Mouse (Mus musculus): ENCODE measurements at regions not wholly inside any gene's neighbourhood (a gene's known extent, or its start where the extent isn't known, plus 50 kb on each side); places are given as distances from the start of the nearest gene placed in this dataset.

GRCm38 (mm10) chr12:73465975-73466374 lies 80.2 kb downstream of the Tmem30b start:
- WGBS: 90% methylated on average over 5 of the region's 5 CpGs
- no peak for DNase-seq (ENCODE audit: low read depth in 1 of 2, low spot score in 2 of 2)
- Histone ChIP-seq H3K4me3 (ENCODE audit: extremely low read depth, insufficient read depth, insufficient read length) (no peak overlapping the region), H3K27ac (ENCODE audit: insufficient read depth, low read length) (no peak overlapping the region), H3K4me1 (ENCODE audit: control insufficient read depth, insufficient read depth, insufficient read length) (no peaks in the 10 kb centered on the region), H3K36me3 (ENCODE audit: control insufficient read depth, insufficient read depth, low read length) (no peaks in the 10 kb centered on the region), H3K27me3 (ENCODE audit: control insufficient read depth, insufficient read depth, low read length) (no peaks in the 10 kb centered on the region; the same call in 1 of the 2 replicates)
- TF ChIP-seq POLR2A (IDR thresholded peaks at IDR 0.05; ENCODE audit: low read depth, low read length) (no peak), CTCF (IDR thresholded peaks at IDR 0.05; ENCODE audit: extremely low read depth, insufficient read depth, insufficient read length, insufficient replicate concordance) (no peak)

- DNase-seq (ENCODE audit: low read depth in 1 of 2, low spot score in 2 of 2): no peak
- no peaks in the 10 kb centered on the region for H3K4me1 ChIP-seq (ENCODE audit: control insufficient read depth, insufficient read depth, insufficient read length)
These were observed 81.9 kb downstream of the Tmem30b start for GRCm38 (mm10) chr12:73464311-73464710.

GRCm38 (mm10) chr12:73462091-73462490 lies 84.1 kb downstream of the Tmem30b start:
- Histone ChIP-seq H3K4me3 (ENCODE audit: extremely low read depth, insufficient read depth, insufficient read length) (no peak overlapping the region), H3K4me1 (ENCODE audit: control insufficient read depth, insufficient read depth, insufficient read length) (no peaks in the 10 kb centered on the region), H3K27me3 (ENCODE audit: control insufficient read depth, insufficient read depth, low read length) (no peaks in the 10 kb centered on the region; the same call in 1 of the 2 replicates), H3K36me3 (ENCODE audit: control insufficient read depth, insufficient read depth, low read length) (no peaks in the 10 kb centered on the region), H3K27ac (ENCODE audit: insufficient read depth, low read length) (no peak overlapping the region)
- no peak for DNase-seq (ENCODE audit: low read depth in 1 of 2, low spot score in 2 of 2)
- WGBS: 72% methylated on average over 5 of the region's 5 CpGs
- TF ChIP-seq POLR2A (IDR thresholded peaks at IDR 0.05; ENCODE audit: low read depth, low read length) (no peak), CTCF (IDR thresholded peaks at IDR 0.05; ENCODE audit: extremely low read depth, insufficient read depth, insufficient read length, insufficient replicate concordance) (no peak)

More at GRCm38 (mm10) chr12:73464311-73464710, 81.9 kb downstream of the Tmem30b start:
- no peaks in the 10 kb centered on the region for H3K36me3 ChIP-seq (ENCODE audit: control insufficient read depth, insufficient read depth, low read length)
- H3K4me3 ChIP-seq (ENCODE audit: extremely low read depth, insufficient read depth, insufficient read length): no peak overlapping the region
- no peak overlapping the region for H3K27ac ChIP-seq (ENCODE audit: insufficient read depth, low read length)
- 89% methylated on average over 5 of the region's 5 CpGs for WGBS
- no peaks in the 10 kb centered on the region; the same call in 1 of the 2 replicates for H3K27me3 ChIP-seq (ENCODE audit: control insufficient read depth, insufficient read depth, low read length)
- TF ChIP-seq CTCF (IDR thresholded peaks at IDR 0.05; ENCODE audit: extremely low read depth, insufficient read depth, insufficient read length, insufficient replicate concordance) (no peak), POLR2A (IDR thresholded peaks at IDR 0.05; ENCODE audit: low read depth, low read length) (no peak)

GRCm38 (mm10) chr12:73460291-73460761 lies 85.9 kb downstream of the Tmem30b start:
- Histone ChIP-seq H3K4me3 (ENCODE audit: extremely low read depth, insufficient read depth, insufficient read length) (no peak overlapping the region), H3K4me1 (ENCODE audit: control insufficient read depth, insufficient read depth, insufficient read length) (no peaks in the 10 kb centered on the region), H3K36me3 (ENCODE audit: control insufficient read depth, insufficient read depth, low read length) (no peaks in the 10 kb centered on the region), H3K27ac (ENCODE audit: insufficient read depth, low read length) (no peak overlapping the region), H3K27me3 (ENCODE audit: control insufficient read depth, insufficient read depth, low read length) (no peaks in the 10 kb centered on the region; the same call in 1 of the 2 replicates)
- DNase-seq (ENCODE audit: low read depth in 1 of 2, low spot score in 2 of 2): no peak
- TF ChIP-seq POLR2A (IDR thresholded peaks at IDR 0.05; ENCODE audit: low read depth, low read length): no peak
- no peak for TF ChIP-seq CTCF (IDR thresholded peaks at IDR 0.05; ENCODE audit: extremely low read depth, insufficient read depth, insufficient read length, insufficient replicate concordance)
- WGBS: 71% methylated on average over 2 of the region's 2 CpGs

- WGBS: 84% methylated on average over 3 of the region's 3 CpGs
- H3K36me3 ChIP-seq (ENCODE audit: control insufficient read depth, insufficient read depth, low read length): no peaks in the 10 kb centered on the region
- H3K4me3 ChIP-seq (ENCODE audit: extremely low read depth, insufficient read depth, insufficient read length): no peak overlapping the region
- TF ChIP-seq POLR2A (IDR thresholded peaks at IDR 0.05; ENCODE audit: low read depth, low read length) (no peak), CTCF (IDR thresholded peaks at IDR 0.05; ENCODE audit: extremely low read depth, insufficient read depth, insufficient read length, insufficient replicate concordance) (no peak)
- H3K27me3 ChIP-seq (ENCODE audit: control insufficient read depth, insufficient read depth, low read length): no peaks in the 10 kb centered on the region
- DNase-seq (ENCODE audit: low read depth in 1 of 2, low spot score in 2 of 2): no peak
- H3K27ac ChIP-seq (ENCODE audit: insufficient read depth, low read length): no peak overlapping the region
- H3K4me1 ChIP-seq (ENCODE audit: control insufficient read depth, insufficient read depth, insufficient read length): no peaks in the 10 kb centered on the region
These were observed 94.9 kb downstream of the Tmem30b start for GRCm38 (mm10) chr12:73451257-73451656.

GRCm38 (mm10) chr12:73450541-73450940 lies 95.7 kb downstream of the Tmem30b start:
- H3K27ac ChIP-seq (ENCODE audit: insufficient read depth, low read length): no peak overlapping the region
- WGBS: 88% methylated on average over 4 of the region's 4 CpGs

GRCm38 (mm10) chr12:73449911-73450520 lies 96.2 kb downstream of the Tmem30b start:
- Histone ChIP-seq H3K27me3 (ENCODE audit: control insufficient read depth, insufficient read depth, low read length) (no peaks in the 10 kb centered on the region), H3K4me3 (ENCODE audit: extremely low read depth, insufficient read depth, insufficient read length) (no peak overlapping the region), H3K36me3 (ENCODE audit: control insufficient read depth, insufficient read depth, low read length) (no peaks in the 10 kb centered on the region), H3K27ac (ENCODE audit: insufficient read depth, low read length) (no peak overlapping the region), H3K4me1 (ENCODE audit: control insufficient read depth, insufficient read depth, insufficient read length) (no peaks in the 10 kb centered on the region)
- DNase-seq (ENCODE audit: low read depth in 1 of 2, low spot score in 2 of 2): no peak
- 61% methylated on average over 9 of the region's 9 CpGs for WGBS
- TF ChIP-seq POLR2A (IDR thresholded peaks at IDR 0.05; ENCODE audit: low read depth, low read length) (no peak), CTCF (IDR thresholded peaks at IDR 0.05; ENCODE audit: extremely low read depth, insufficient read depth, insufficient read length, insufficient replicate concordance) (peak; percentile 13; the same call in 1 of the 2 replicates)

More at GRCm38 (mm10) chr12:73450541-73450940, 95.7 kb downstream of the Tmem30b start:
- no peak for DNase-seq (ENCODE audit: low read depth in 1 of 2, low spot score in 2 of 2)
- Histone ChIP-seq H3K36me3 (ENCODE audit: control insufficient read depth, insufficient read depth, low read length) (no peaks in the 10 kb centered on the region), H3K4me3 (ENCODE audit: extremely low read depth, insufficient read depth, insufficient read length) (no peak overlapping the region), H3K27me3 (ENCODE audit: control insufficient read depth, insufficient read depth, low read length) (no peaks in the 10 kb centered on the region), H3K4me1 (ENCODE audit: control insufficient read depth, insufficient read depth, insufficient read length) (no peaks in the 10 kb centered on the region)
- no peak for TF ChIP-seq POLR2A (IDR thresholded peaks at IDR 0.05; ENCODE audit: low read depth, low read length)
- no peak for TF ChIP-seq CTCF (IDR thresholded peaks at IDR 0.05; ENCODE audit: extremely low read depth, insufficient read depth, insufficient read length, insufficient replicate concordance)
